Mouse (Mus musculus): ENCODE results near the gene Gm9857.

- TF ChIP-seq CTCF (IDR thresholded peaks at IDR 0.05; ENCODE audit: low read depth, low read length): no peak
- TF ChIP-seq POLR2A (IDR thresholded peaks at IDR 0.05; ENCODE audit: borderline replicate concordance, low read depth, low read length): no peak
These were observed 33.9 kb upstream of the Gm9857 start for GRCm38 (mm10) chr3:108973980-108974660.

All from bone marrow macrophage, adult 2 months (primary cell).